Mouse (Mus musculus) bone marrow macrophage, adult 2 months (primary cell): ENCODE data around the gene Sox5.

ENCODE experiments used
- CTCF ChIP-seq: IDR thresholded peaks from 2 replicates; pipeline ENCODE4 v1.5.1; 2012; ENCODE audit warnings: low read depth, mild to moderate bottlenecking, low read length, moderate library complexity
- POLR2A ChIP-seq: IDR thresholded peaks from 2 replicates; pipeline ENCODE4 v1.6.1; 2012; ENCODE audit warnings: mild to moderate bottlenecking, low read depth, low read length, borderline replicate concordance

DNA sequence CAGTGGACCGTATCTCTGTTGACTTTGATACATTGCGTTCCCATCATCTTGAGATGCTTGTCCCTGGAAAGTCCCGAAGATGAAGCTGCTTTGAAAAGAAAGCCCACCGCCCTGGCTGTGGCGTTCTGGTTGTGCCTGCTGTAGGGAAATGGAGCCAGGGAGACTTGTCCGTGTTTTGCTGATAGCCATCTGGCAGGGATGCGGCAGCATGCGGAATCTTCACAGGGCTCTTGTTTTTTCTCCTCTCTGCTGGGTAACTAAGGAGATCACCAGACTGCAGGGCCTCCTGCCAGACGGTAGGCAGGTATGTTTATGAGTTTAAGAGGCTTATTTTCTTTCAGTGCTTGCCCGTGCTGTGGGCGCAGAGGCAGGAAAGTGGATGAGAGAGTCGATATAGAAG lies 499.0 kb downstream of the Sox5 start:
- TF ChIP-seq CTCF: no peak
- no peak for TF ChIP-seq POLR2A
